Mouse (Mus musculus) forebrain, embryonic 15.5 days (tissue): ENCODE measurements at regions not wholly inside any gene's neighbourhood (a gene's known extent, or its start where the extent isn't known, plus 50 kb on each side); places are given as distances from the start of the nearest gene placed in this dataset.

Source experiments
- ATAC-seq: fragments of 200-750 bp; cut with Nextera tagmentation; replicated peaks from 2 replicates; pipeline ENCODE4 v1.8.0; 2017; ENCODE audit warnings: mild to moderate bottlenecking, moderate TSS enrichment, moderate library complexity
- H3K27ac ChIP-seq: fragments of 300-500 bp; sonication (generic); replicated peaks from 2 replicates; pipeline ENCODE4 v1.5.1; 2015; ENCODE audit warnings: mild to moderate bottlenecking, inconsistent platforms
- H3K27me3 ChIP-seq: fragments of 300-500 bp; sonication (generic); 2 replicates; pipeline ENCODE4 v1.6.1; 2015; ENCODE audit warnings: inconsistent platforms
- H3K36me3 ChIP-seq: fragments of 300-500 bp; sonication (generic); 2 replicates; pipeline ENCODE4 v1.6.1; 2015; ENCODE audit warnings: mild to moderate bottlenecking, inconsistent platforms
- H3K4me1 ChIP-seq: fragments of 300-500 bp; sonication (generic); 2 replicates; pipeline ENCODE4 v1.6.1; 2015; ENCODE audit warnings: inconsistent platforms
- H3K4me2 ChIP-seq: fragments of 300-500 bp; sonication (generic); replicated peaks from 2 replicates; pipeline ENCODE4 v1.6.1; 2015; ENCODE audit warnings: mild to moderate bottlenecking, inconsistent platforms
- H3K4me3 ChIP-seq: fragments of 300-500 bp; sonication (generic); 2 replicates; pipeline ENCODE4 v1.5.1; 2015; ENCODE audit warnings: mild to moderate bottlenecking, inconsistent platforms
- H3K9ac ChIP-seq: fragments of 300-500 bp; sonication (generic); replicated peaks from 2 replicates; pipeline ENCODE4 v1.6.1; 2015; ENCODE audit warnings: mild to moderate bottlenecking, inconsistent platforms
- H3K9me3 ChIP-seq: fragments of 300-500 bp; sonication (generic); 2 replicates; pipeline ENCODE4 v1.6.1; 2016; ENCODE audit warnings: inconsistent platforms
- WGBS: fragments of 180-500 bp; shearing (Covaris S2); methylation state at CpG from one replicate; pipeline ENCODE4 v1.1.7; 2015; ENCODE audit warnings: mixed read lengths; 5-methylcytosine and 5-hydroxymethylcytosine counted together

DNA sequence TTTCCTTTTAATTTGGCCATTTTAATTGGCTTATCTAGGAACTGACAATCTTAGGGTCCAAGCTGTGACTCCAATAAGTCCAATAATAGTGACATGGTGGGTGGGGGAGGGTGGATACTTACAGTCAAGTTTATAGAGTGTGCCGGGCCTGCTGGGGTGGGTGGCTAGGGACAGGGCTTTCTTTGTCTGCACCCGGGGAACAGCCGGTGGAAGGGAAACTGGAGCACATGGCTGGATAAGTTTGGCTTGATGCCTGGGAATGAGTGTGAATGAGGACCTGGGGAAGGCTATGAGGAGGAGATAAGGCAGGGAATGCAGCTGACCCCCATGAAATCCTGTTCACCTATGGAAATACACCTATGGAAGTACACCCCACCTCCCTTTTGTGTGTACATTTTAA lies 81.7 kb upstream of the Cers4 start:
- H3K36me3 ChIP-seq: no peaks in the 10 kb centered on the region
- H3K4me3 ChIP-seq: no peak overlapping the region
- no peak overlapping the region for H3K9ac ChIP-seq
- no peak overlapping the region for H3K4me2 ChIP-seq
- ATAC-seq: 0 out of 2 replicates have a peak, but pooled peaks have one; percentile 32
- 0 out of 2 replicates have a peak, but pooled peaks cover 6% of the 10 kb centered on the region for H3K4me1 ChIP-seq
- 47% methylated on average over 3 of the region's 3 CpGs for WGBS
- H3K27ac ChIP-seq: no peak overlapping the region
- no peaks in the 10 kb centered on the region for H3K9me3 ChIP-seq
- H3K27me3 ChIP-seq: no peaks in the 10 kb centered on the region

DNA sequence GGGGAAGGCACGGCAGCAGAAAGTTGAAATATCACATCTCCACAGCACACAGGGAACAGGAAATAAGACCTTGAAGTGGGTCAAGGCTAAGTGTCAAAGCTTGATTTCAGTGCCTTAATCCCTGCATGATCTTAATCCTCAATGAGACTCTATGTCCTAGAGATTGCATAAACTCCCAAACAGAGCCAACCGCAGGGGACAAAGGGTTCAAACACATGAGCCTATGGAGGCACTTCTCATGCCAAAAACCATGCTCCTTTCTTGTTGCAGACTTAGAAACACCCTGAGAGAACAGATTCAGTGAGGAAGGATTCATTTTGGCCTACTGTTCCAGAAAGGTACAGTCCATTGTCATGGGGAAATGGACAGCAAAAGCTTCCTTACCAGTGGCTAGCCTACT lies 81.0 kb upstream of the Cers4 start:
- Histone ChIP-seq H3K36me3 (no peaks in the 10 kb centered on the region), H3K9ac (no peak overlapping the region), H3K27ac (no peak overlapping the region), H3K27me3 (no peaks in the 10 kb centered on the region), H3K4me2 (no peak overlapping the region), H3K4me1 (0 out of 2 replicates have a peak, but pooled peaks cover 6% of the 10 kb centered on the region), H3K9me3 (no peaks in the 10 kb centered on the region), H3K4me3 (no peak overlapping the region)
- WGBS: 82% methylated on average over 2 of the region's 2 CpGs
- no peak for ATAC-seq

DNA sequence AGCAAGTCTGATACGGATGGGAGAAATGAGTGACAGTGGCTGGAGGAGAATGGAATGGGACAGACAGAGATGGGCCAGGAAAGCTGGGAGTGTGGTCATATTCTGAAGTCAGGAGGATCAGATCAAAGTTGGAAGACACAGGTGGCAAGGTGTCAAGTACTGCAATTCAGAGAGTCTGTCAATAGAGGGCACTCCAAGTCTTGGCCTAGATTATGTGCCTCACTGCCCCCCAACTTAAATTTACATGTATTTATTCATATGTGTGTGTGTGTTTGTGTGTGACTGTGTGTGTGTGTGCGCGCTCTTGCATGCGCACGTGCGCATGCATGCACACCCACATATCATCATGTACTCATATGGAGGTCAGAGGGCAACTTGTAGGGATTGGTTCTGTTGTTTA lies 79.6 kb upstream of the Cers4 start:
- Histone ChIP-seq H3K9me3 (no peaks in the 10 kb centered on the region), H3K9ac (no peak overlapping the region), H3K36me3 (no peaks in the 10 kb centered on the region), H3K4me3 (no peak overlapping the region), H3K27me3 (no peaks in the 10 kb centered on the region), H3K27ac (peak overlapping the region; percentile 52; the same call in 1 of the 2 replicates), H3K4me1 (0 out of 2 replicates have a peak, but pooled peaks cover 6% of the 10 kb centered on the region), H3K4me2 (no peak overlapping the region)
- ATAC-seq: peak; percentile 34
- WGBS: 37% methylated on average over 6 of the region's 6 CpGs

DNA sequence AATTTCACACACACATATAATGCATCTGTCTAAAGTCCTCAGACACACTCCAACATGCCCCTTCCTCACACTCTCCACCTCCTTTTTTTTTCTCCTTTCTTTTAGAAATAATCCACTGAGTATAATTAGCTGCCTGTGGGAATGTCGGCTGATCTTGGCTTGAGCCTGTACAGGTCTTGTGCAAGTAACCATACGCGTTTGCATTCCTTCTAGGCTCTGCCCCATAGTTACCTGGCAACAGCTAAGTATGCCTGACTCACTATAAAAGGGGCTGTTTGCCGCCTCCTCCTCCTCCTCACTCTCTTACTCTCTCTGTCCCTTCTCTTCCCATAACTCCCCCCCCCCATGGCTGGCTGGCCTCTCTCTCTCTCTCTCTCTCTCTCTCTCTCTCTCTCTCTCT lies 79.1 kb upstream of the Cers4 start:
- H3K4me1 ChIP-seq: 0 out of 2 replicates have a peak, but pooled peaks cover 6% of the 10 kb centered on the region
- peak overlapping the region; percentile 52; the same call in 1 of the 2 replicates for H3K27ac ChIP-seq
- no peak overlapping the region for H3K9ac ChIP-seq
- no peak overlapping the region for H3K4me3 ChIP-seq
- H3K9me3 ChIP-seq: no peaks in the 10 kb centered on the region
- 5% methylated on average over 4 of the region's 4 CpGs for WGBS
- no peaks in the 10 kb centered on the region for H3K36me3 ChIP-seq
- H3K27me3 ChIP-seq: no peaks in the 10 kb centered on the region
- ATAC-seq: peak; percentile 91
- no peak overlapping the region for H3K4me2 ChIP-seq

DNA sequence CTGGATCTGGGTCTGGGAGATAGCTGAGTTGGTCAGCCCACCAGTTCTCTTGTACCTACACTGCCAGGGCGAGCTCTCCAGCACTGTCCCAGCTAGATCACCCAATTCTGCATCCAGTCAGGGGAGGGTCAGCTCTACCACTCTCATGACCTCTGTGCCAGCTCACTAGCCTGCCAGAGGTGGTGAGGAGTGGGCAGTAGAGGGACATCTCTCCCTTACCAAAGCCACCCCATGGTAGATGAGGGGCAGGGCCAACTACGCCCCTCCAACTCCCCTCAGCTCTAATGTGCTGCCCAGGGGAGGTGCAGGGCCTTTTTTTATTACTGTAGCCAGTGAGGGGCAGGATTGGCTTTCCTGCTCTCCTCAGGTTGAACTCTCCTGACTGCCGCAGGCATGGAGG lies 75.7 kb upstream of the Cers4 start:
- H3K36me3 ChIP-seq: no peaks in the 10 kb centered on the region
- H3K27ac ChIP-seq: no peak overlapping the region
- no peak overlapping the region for H3K9ac ChIP-seq
- no peak overlapping the region for H3K4me3 ChIP-seq
- no peak for ATAC-seq
- 82% methylated on average over 3 of the region's 3 CpGs for WGBS
- no peak overlapping the region for H3K4me2 ChIP-seq
- H3K4me1 ChIP-seq: 0 out of 2 replicates have a peak, but pooled peaks cover 6% of the 10 kb centered on the region
- H3K27me3 ChIP-seq: no peaks in the 10 kb centered on the region
- H3K9me3 ChIP-seq: no peaks in the 10 kb centered on the region

DNA sequence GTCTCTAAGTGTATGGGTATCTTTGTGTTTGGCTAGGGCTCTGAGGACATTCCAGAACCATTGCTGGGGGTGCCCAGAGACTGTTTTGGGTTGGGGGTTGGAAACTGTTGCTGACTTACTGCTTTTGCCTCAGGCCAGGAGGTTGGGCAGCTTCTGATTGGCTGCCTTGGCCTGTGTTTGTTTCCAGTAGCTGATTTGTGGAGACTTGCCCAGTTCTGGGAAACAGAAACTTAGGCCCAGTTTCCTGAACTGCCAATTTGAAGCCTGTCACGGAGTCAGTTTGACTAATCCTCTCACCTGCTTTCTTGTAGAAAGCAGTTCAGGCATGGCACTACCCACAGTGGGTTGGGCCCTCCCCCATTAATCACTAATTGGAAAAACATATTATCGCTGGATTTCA lies 59.7 kb upstream of the Cers4 start:
- no peak overlapping the region for H3K9ac ChIP-seq
- no peaks in the 10 kb centered on the region for H3K27me3 ChIP-seq
- no peak overlapping the region for H3K4me2 ChIP-seq
- no peak overlapping the region for H3K27ac ChIP-seq
- no peaks in the 10 kb centered on the region for H3K4me1 ChIP-seq
- no peaks in the 10 kb centered on the region for H3K36me3 ChIP-seq
- no peaks in the 10 kb centered on the region for H3K9me3 ChIP-seq
- ATAC-seq: no peak
- H3K4me3 ChIP-seq: no peak overlapping the region
- 35% methylated on average over 2 of the region's 2 CpGs for WGBS

DNA sequence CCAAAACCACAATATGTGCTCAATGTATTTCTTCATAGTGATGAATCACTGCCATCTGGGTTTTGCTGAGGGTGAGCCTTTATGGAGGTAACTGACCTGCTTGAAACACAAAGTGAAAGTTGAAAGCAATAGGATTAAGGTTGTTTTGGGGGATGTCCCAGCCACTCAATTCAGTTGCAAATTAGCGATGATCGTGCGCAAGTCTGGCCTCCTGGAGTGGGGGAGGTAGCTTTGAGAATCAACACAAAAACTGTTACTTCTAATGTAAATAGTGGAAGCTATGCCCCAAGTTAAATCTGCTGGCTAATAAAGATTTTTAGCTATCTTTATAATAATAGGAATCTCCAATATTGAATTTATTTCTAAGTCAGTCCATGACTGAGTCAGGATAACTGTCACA lies 56.3 kb upstream of the Cers4 start:
- no peak overlapping the region for H3K4me2 ChIP-seq
- H3K27ac ChIP-seq: no peak overlapping the region
- H3K4me3 ChIP-seq: no peak overlapping the region
- H3K36me3 ChIP-seq: no peaks in the 10 kb centered on the region
- WGBS: 23% methylated on average over 3 of the region's 3 CpGs
- no peaks in the 10 kb centered on the region for H3K9me3 ChIP-seq
- H3K9ac ChIP-seq: no peak overlapping the region
- no peaks in the 10 kb centered on the region for H3K27me3 ChIP-seq
- no peaks in the 10 kb centered on the region for H3K4me1 ChIP-seq
- no peak for ATAC-seq
